Mouse (Mus musculus): ENCODE measurements around the gene Ptprt. TPM values are rescaled to one million over a fixed set of nuclear protein-coding genes. Genes with fewer than 3 reads are reported as not detected.

Gene Ptprt
- polyA plus RNA-seq, 1 experiment from 2014 or later: 3.4 TPM

DNA sequence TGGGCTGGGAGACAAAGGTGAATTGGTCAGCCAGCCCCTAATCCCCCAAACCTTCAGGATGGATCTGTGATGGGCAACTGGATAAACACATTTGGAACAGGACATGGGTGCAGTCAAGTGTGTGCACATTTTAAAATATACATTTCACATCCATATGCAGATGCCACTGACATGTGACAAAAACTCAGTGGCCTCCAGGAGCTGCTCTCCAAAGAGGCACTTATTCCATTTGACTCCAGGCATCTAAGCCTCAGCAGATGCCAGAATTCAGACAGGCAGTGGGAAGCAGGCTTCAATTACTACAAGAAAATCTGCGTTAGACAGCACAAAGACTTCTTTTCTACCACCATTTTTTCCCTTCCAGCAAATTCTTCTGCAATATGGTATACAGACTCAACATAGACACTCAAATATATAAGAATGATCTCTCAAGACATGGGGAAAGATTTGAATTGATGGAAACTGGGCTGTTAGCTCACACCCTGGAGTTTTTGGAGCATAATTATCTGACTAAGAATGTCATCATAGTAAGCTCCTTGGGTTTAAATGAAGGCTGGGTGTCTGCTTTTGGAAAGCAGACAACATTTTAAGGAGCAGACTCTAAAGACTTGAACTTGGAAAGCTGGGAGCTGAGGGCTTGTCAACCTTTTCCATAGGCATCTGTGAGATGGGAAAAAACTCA lies 580.1 kb downstream of the Ptprt start:
- ATAC-seq (ENCODE audit: insufficient read depth) (no peak), DNase-seq (no peak)
- Histone ChIP-seq H3K4me3 (ENCODE audit: low read depth, low read length) (no peak overlapping the region), H3K9me3 (ENCODE audit: low read depth, low read length) (no peaks in the 10 kb centered on the region), H3K4me1 (ENCODE audit: insufficient read depth) (no peaks in the 10 kb centered on the region), H3K9ac (no peak overlapping the region), H3K4me2 (no peak overlapping the region), H3K27ac (ENCODE audit: low read depth) (no peak overlapping the region), H3K27me3 (ENCODE audit: insufficient read depth, low read length) (no peaks in the 10 kb centered on the region), H3K36me3 (ENCODE audit: insufficient read depth) (no peaks in the 10 kb centered on the region)
- WGBS: 71% methylated on average over 1 of the region's 1 CpGs
- TF ChIP-seq CTCF (IDR thresholded peaks at IDR 0.05; ENCODE audit: low read depth): no peak

DNA sequence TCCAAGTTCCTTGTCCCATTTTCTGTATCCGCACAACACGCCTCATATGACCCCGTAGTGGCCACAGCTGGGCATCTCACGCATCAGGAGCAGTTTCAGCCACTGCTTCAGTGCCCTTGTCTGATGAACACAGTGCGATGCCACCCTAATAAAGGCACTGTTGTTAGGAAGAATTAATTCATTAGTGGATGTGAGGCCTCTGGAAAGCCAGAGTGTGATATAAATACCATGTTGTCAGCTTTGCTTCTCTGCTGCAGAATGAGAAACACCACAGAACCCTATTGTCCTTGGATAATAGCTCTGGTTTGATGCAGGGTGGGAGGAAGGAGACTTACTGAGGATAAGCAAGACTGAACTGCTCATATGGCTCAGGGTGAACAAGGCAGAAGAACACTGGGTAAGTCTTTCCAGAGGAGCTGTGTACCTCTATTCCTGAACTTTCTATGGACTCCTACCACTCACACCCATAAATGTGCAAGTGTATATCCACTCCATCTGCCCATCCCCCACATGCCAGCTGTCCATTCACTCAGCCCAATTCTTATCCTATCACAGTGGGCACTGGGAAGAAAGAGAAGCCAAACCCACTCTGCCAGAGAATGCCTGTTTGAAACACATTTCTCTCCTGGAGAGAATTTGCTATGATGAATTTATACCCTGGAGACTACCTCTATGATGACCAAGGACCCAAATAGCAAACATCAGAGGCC lies 582.2 kb downstream of the Ptprt start:
- no peak for TF ChIP-seq CTCF (IDR thresholded peaks at IDR 0.05; ENCODE audit: low read depth)
- Histone ChIP-seq H3K9me3 (ENCODE audit: low read depth, low read length) (no peaks in the 10 kb centered on the region), H3K27me3 (ENCODE audit: insufficient read depth, low read length) (no peaks in the 10 kb centered on the region), H3K27ac (ENCODE audit: low read depth) (no peak overlapping the region), H3K4me1 (ENCODE audit: insufficient read depth) (no peaks in the 10 kb centered on the region), H3K4me3 (ENCODE audit: low read depth, low read length) (no peak overlapping the region), H3K36me3 (ENCODE audit: insufficient read depth) (no peaks in the 10 kb centered on the region), H3K4me2 (no peak overlapping the region), H3K9ac (no peak overlapping the region)
- no peak for DNase-seq
- ATAC-seq (ENCODE audit: insufficient read depth): no peak
- 92% methylated on average over 5 of the region's 5 CpGs for WGBS

DNA sequence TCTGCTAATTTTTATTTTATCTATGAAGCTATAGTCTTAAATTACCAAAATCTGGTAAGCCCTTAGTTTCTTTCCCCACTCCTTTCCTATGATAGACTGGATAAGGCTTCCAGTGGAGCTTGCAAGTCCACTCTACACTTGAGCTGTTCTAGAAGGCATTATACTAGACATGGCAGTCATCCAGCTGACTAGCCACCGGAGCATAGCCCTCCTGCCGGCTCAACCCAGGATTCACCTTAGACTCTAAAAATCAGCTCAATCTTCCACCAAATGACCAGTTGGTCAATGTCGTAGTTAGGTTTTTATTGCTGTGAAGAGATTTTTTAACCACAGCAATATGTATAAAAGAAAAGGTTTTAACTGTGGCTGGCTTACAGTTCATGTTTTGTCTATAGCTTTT lies 608.1 kb downstream of the Ptprt start:
- 90% methylated on average over 3 of the region's 3 CpGs for WGBS
- H3K4me1 ChIP-seq (ENCODE audit: insufficient read depth): no peaks in the 10 kb centered on the region

DNA sequence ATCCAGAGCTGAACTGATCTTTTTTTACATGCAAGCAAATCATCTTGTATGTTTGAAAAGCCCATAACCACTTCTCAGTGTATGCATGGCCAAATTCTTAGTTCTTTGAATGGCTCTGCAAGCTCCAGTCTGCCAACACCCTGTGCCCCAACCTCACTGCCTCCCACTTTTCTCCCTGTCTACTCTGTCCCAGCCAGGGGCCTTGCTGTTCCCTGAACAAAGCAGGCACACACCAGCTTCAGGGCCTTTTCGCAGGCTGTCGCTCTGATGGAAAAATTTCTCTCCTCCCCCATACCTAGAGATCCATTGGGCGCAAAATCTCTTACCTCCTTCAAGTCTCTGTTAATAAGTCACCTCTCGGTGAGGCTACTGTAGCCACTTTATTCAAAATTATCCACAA lies 610.7 kb downstream of the Ptprt start:
- WGBS: 84% methylated on average over 4 of the region's 4 CpGs

More for the DNA sequence above, 608.1 kb downstream of the Ptprt start:
- no peak for ATAC-seq (ENCODE audit: insufficient read depth)
- no peak overlapping the region for H3K4me3 ChIP-seq (ENCODE audit: low read depth, low read length)
- no peak overlapping the region for H3K27ac ChIP-seq (ENCODE audit: low read depth)
- H3K9ac ChIP-seq: no peak overlapping the region
- no peaks in the 10 kb centered on the region for H3K27me3 ChIP-seq (ENCODE audit: insufficient read depth, low read length)
- no peak for DNase-seq
- no peaks in the 10 kb centered on the region for H3K36me3 ChIP-seq (ENCODE audit: insufficient read depth)
- H3K4me2 ChIP-seq: no peak overlapping the region
- no peaks in the 10 kb centered on the region for H3K9me3 ChIP-seq (ENCODE audit: low read depth, low read length)
- no peak for TF ChIP-seq CTCF (IDR thresholded peaks at IDR 0.05; ENCODE audit: low read depth)

DNA sequence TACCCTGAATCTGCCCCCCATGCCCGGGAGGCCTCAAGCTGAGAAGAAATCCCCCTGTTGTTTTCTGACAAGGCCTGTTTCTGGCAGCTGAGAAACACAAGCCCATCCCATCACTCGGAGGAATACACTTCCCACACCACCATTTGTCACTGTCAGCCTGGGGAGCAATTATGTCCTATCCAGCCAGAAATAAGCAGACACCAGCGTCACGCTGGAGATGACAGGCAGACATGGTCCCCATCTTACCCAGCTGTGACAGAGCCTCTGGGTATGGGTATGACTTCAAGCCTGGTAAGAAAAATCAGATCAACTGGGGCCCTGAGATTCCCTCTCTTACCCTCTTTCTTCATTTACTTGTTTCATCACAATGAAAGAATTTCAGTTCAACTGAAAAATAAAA lies 625.3 kb downstream of the Ptprt start:
- WGBS: 49% methylated on average over 4 of the region's 4 CpGs
- DNase-seq (no peak), ATAC-seq (ENCODE audit: insufficient read depth) (no peak)
- Histone ChIP-seq H3K27me3 (ENCODE audit: insufficient read depth, low read length) (no peaks in the 10 kb centered on the region), H3K9ac (no peak overlapping the region), H3K4me3 (ENCODE audit: low read depth, low read length) (no peak overlapping the region), H3K4me1 (ENCODE audit: insufficient read depth) (no peaks in the 10 kb centered on the region), H3K36me3 (ENCODE audit: insufficient read depth) (no peaks in the 10 kb centered on the region), H3K9me3 (ENCODE audit: low read depth, low read length) (no peaks in the 10 kb centered on the region), H3K4me2 (no peak overlapping the region), H3K27ac (ENCODE audit: low read depth) (no peak overlapping the region)
- no peak for TF ChIP-seq CTCF (IDR thresholded peaks at IDR 0.05; ENCODE audit: low read depth)

More for the DNA sequence above, 610.7 kb downstream of the Ptprt start:
- DNase-seq: no peak
- no peak for TF ChIP-seq CTCF (IDR thresholded peaks at IDR 0.05; ENCODE audit: low read depth)
- no peaks in the 10 kb centered on the region for H3K9me3 ChIP-seq (ENCODE audit: low read depth, low read length)
- no peak overlapping the region for H3K4me3 ChIP-seq (ENCODE audit: low read depth, low read length)
- H3K4me2 ChIP-seq: no peak overlapping the region
- no peak overlapping the region for H3K27ac ChIP-seq (ENCODE audit: low read depth)
- no peaks in the 10 kb centered on the region for H3K4me1 ChIP-seq (ENCODE audit: insufficient read depth)
- H3K27me3 ChIP-seq (ENCODE audit: insufficient read depth, low read length): no peaks in the 10 kb centered on the region
- no peak overlapping the region for H3K9ac ChIP-seq
- H3K36me3 ChIP-seq (ENCODE audit: insufficient read depth): no peaks in the 10 kb centered on the region
- ATAC-seq (ENCODE audit: insufficient read depth): no peak

DNA sequence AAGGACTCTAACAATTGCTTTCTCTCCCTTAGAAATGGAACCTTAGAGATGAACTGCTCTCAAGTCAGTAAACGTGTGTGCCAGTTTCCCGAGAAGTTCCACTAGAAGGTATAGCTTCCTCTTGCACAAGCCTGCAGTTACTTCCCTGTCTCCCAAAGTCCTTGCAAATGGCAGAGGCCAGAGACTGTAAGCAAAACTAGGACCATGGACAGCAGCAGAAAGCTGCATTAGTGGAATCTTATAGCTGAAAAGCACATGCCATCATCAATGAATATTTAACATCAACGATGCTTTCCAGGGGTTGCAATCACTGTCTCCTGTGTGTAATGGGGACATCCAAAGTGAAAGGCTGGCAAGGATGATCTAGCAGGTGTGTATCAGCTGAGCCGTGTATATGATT lies 629.3 kb downstream of the Ptprt start:
- peak; percentile 82 for DNase-seq
- Histone ChIP-seq H3K9ac (no peak overlapping the region), H3K36me3 (ENCODE audit: insufficient read depth) (no peaks in the 10 kb centered on the region), H3K9me3 (ENCODE audit: low read depth, low read length) (no peaks in the 10 kb centered on the region), H3K27ac (ENCODE audit: low read depth) (no peak overlapping the region), H3K27me3 (ENCODE audit: insufficient read depth, low read length) (no peaks in the 10 kb centered on the region), H3K4me2 (no peak overlapping the region), H3K4me1 (ENCODE audit: insufficient read depth) (no peaks in the 10 kb centered on the region), H3K4me3 (ENCODE audit: low read depth, low read length) (no peak overlapping the region)
- no peak for TF ChIP-seq CTCF (IDR thresholded peaks at IDR 0.05; ENCODE audit: low read depth)
- WGBS: 61% methylated on average over 4 of the region's 4 CpGs
- ATAC-seq (ENCODE audit: insufficient read depth): no peak

DNA sequence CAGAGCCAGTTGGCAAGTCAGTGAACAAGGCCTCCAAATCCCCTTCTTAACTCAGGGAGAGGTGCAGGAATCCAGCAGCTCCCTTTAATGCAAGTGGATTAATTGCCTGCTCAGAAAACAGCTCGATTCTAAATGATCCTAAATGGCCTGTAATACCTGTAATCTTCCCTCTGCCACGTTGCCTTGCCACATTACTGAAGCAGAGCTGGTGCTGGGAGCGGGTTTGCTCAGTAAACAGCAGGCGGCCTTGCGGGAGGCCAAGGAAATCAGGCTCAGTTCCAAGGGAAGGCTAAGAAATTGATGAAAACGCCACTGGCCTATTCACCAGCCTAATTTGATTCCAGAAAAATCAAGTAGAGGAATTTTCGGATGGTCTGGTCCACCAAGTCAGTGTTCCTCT lies 659.9 kb downstream of the Ptprt start:
- Histone ChIP-seq H3K4me1 (ENCODE audit: insufficient read depth) (no peaks in the 10 kb centered on the region), H3K27ac (ENCODE audit: low read depth) (no peak overlapping the region), H3K27me3 (ENCODE audit: insufficient read depth, low read length) (no peaks in the 10 kb centered on the region), H3K9ac (no peak overlapping the region), H3K4me3 (ENCODE audit: low read depth, low read length) (no peak overlapping the region), H3K4me2 (no peak overlapping the region), H3K36me3 (ENCODE audit: insufficient read depth) (no peaks in the 10 kb centered on the region), H3K9me3 (ENCODE audit: low read depth, low read length) (no peaks in the 10 kb centered on the region)
- no peak for TF ChIP-seq CTCF (IDR thresholded peaks at IDR 0.05; ENCODE audit: low read depth)
- no peak for ATAC-seq (ENCODE audit: insufficient read depth)
- 47% methylated on average over 7 of the region's 7 CpGs for WGBS
- no peak for DNase-seq

Data from lung, embryonic 14.5 days (tissue).